Mouse (Mus musculus) ES-Bruce4 (cell line): Measurements from ENCODE around the gene Ddx56.

Source experiments
- EP300 ChIP-seq: IDR thresholded peaks from 2 replicates; pipeline ENCODE4 v1.6.1; 2011; ENCODE audit warnings: low read depth, low read length; ENCODE audit not compliant: insufficient read depth
- POLR2A ChIP-seq: IDR thresholded peaks from one replicate; pipeline ENCODE4 v1.8.1; 2011; ENCODE audit warnings: low read length; ENCODE audit not compliant: insufficient read depth

DNA sequence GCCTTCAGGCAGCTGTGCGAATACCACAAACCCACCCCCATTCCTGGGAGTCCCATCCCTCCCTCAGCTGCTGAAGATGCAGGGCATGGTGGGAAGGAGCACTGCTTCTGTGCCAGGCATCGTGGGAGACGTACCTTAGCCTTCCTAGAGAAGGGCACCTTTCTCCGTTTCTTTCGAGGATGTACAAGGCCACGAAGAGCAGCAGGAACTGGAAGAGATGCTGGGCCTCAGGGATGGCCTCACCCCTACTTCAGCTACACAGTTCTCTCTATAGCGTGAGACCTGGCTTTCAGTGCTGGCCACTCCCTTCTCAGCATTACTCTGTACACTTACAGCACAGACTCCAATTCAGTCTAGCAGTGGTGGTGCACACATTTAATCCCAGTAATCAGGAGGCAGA, 8.2 kb downstream of the Ddx56 start:
- no peak for TF ChIP-seq POLR2A
- no peak for TF ChIP-seq EP300
